Mouse (Mus musculus) bone marrow macrophage, adult 2 months (primary cell): ENCODE results near the gene Cbx6. TPM values are rescaled to one million over a fixed set of nuclear protein-coding genes. Genes with fewer than 3 reads are reported as not detected.
A peak's percentile ranks its signal among the peaks of the same experiment; 100 is the strongest.

Experiments
- H3K27ac ChIP-seq: 2 replicates; pipeline ENCODE4 v1.5.1; 2012; ENCODE audit warnings: low read depth, low read length; ENCODE audit not compliant: insufficient read depth
- H3K4me1 ChIP-seq: 2 replicates; pipeline ENCODE4 v1.6.1; 2012; ENCODE audit warnings: low read length; ENCODE audit not compliant: control insufficient read depth, insufficient read depth
- H3K4me3 ChIP-seq: 2 replicates; pipeline ENCODE4 v1.5.1; 2012; ENCODE audit warnings: mild to moderate bottlenecking, low read length, moderate library complexity; ENCODE audit not compliant: insufficient read depth
- CTCF ChIP-seq: IDR thresholded peaks from 2 replicates; pipeline ENCODE4 v1.5.1; 2012; ENCODE audit warnings: low read depth, mild to moderate bottlenecking, low read length, moderate library complexity
- POLR2A ChIP-seq: IDR thresholded peaks from 2 replicates; pipeline ENCODE4 v1.6.1; 2012; ENCODE audit warnings: mild to moderate bottlenecking, low read depth, low read length, borderline replicate concordance
- polyA plus RNA-seq: library from polyadenylated mRNA; stranded (reverse); fragments of >200 nt; gene quantifications from 2 replicates; pipeline ENCODE4 v1.2.4, GENCODE M21; 2012; ENCODE audit not compliant: missing spikeins, insufficient read depth, insufficient read length

Gene Cbx6
- polyA plus RNA-seq, 1 experiment: 7.9 TPM

- no peaks in the 10 kb centered on the region for H3K4me1 ChIP-seq
- H3K27ac ChIP-seq: no peak overlapping the region
- no peak for TF ChIP-seq CTCF
- TF ChIP-seq POLR2A: no peak
- no peak overlapping the region for H3K4me3 ChIP-seq
Observed at GRCm38 (mm10) chr15:79867260-79868002, 32.9 kb upstream of the Cbx6 start.

- TF ChIP-seq CTCF: no peak
- TF ChIP-seq POLR2A: no peak
- H3K4me3 ChIP-seq: no peak overlapping the region
- H3K27ac ChIP-seq: no peak overlapping the region
- H3K4me1 ChIP-seq: no peaks in the 10 kb centered on the region
Observed at GRCm38 (mm10) chr15:79859821-79860220, 25.3 kb upstream of the Cbx6 start.

GRCm38 (mm10) chr15:79858979-79859378 lies 24.5 kb upstream of the Cbx6 start:
- TF ChIP-seq POLR2A: no peak
- TF ChIP-seq CTCF: no peak
- no peak overlapping the region for H3K27ac ChIP-seq
- H3K4me1 ChIP-seq: no peaks in the 10 kb centered on the region
- H3K4me3 ChIP-seq: no peak overlapping the region

GRCm38 (mm10) chr15:79850143-79850542 lies 15.7 kb upstream of the Cbx6 start:
- Histone ChIP-seq H3K4me3 (no peak overlapping the region), H3K27ac (no peak overlapping the region), H3K4me1 (no peaks in the 10 kb centered on the region)
- TF ChIP-seq POLR2A: no peak
- peak; percentile 59; the same call in 1 of the 2 replicates for TF ChIP-seq CTCF

GRCm38 (mm10) chr15:79847100-79847499 lies 12.6 kb upstream of the Cbx6 start:
- Histone ChIP-seq H3K27ac (no peak overlapping the region), H3K4me3 (no peak overlapping the region), H3K4me1 (no peaks in the 10 kb centered on the region)
- no peak for TF ChIP-seq POLR2A

GRCm38 (mm10) chr15:79845986-79846385 lies 11.5 kb upstream of the Cbx6 start:
- Histone ChIP-seq H3K4me3 (no peak overlapping the region), H3K4me1 (no peaks in the 10 kb centered on the region), H3K27ac (no peak overlapping the region)
- TF ChIP-seq CTCF: no peak
- TF ChIP-seq POLR2A: no peak

GRCm38 (mm10) chr15:79842985-79843384 lies 8.5 kb upstream of the Cbx6 start:
- TF ChIP-seq CTCF (no peak), POLR2A (no peak)
- H3K4me1 ChIP-seq: no peaks in the 10 kb centered on the region
- H3K4me3 ChIP-seq: no peak overlapping the region
- no peak overlapping the region for H3K27ac ChIP-seq

- TF ChIP-seq POLR2A (no peak), CTCF (no peak)
- H3K4me3 ChIP-seq: no peak overlapping the region
- H3K4me1 ChIP-seq: no peaks in the 10 kb centered on the region
- no peak overlapping the region for H3K27ac ChIP-seq
Observed at GRCm38 (mm10) chr15:79840281-79840680, 5.8 kb upstream of the Cbx6 start.

- Histone ChIP-seq H3K4me3 (no peak overlapping the region), H3K4me1 (peaks cover 3% of the 10 kb centered on the region; the same call in 1 of the 2 replicates), H3K27ac (no peak overlapping the region)
- no peak for TF ChIP-seq POLR2A
- no peak for TF ChIP-seq CTCF
Observed at GRCm38 (mm10) chr15:79834881-79835260, 383 bp upstream of the Cbx6 start.

- Histone ChIP-seq H3K4me1 (peaks cover 3% of the 10 kb centered on the region; the same call in 1 of the 2 replicates), H3K27ac (no peak overlapping the region), H3K4me3 (peak overlapping the region; percentile 79)
- TF ChIP-seq POLR2A (0 out of 2 replicates have a peak, but pooled peaks have one; percentile 1), CTCF (no peak)
Observed at GRCm38 (mm10) chr15:79833251-79834050, 1.0 kb downstream of the Cbx6 start.
